Mouse (Mus musculus) heart, adult 2 months (tissue): Measurements from ENCODE around the gene Vmn1r44.
"Not testable (repeated sequence)": the region's sequence is repeated elsewhere in the genome, so short reads cannot be mapped to it uniquely, and the experiment has no call there.

ENCODE experiments used
- CTCF ChIP-seq: fragments of 200-600 bp; IDR thresholded peaks from 2 replicates; pipeline ENCODE4 v1.8.1; 2022; ENCODE audit warnings: antibody characterized with exemption, mild to moderate bottlenecking, moderate library complexity
- POLR2A ChIP-seq: fragments of 200-500 bp; IDR thresholded peaks from 2 replicates; pipeline ENCODE4 v1.6.1; 2011; ENCODE audit warnings: mild to moderate bottlenecking, low read depth, low read length, control low read depth; ENCODE audit not compliant: insufficient read depth

GRCm38 (mm10) chr6:89940498-89940897, 57.0 kb downstream of the Vmn1r44 start, which contains the start of gene Vmn1r45:
- TF ChIP-seq POLR2A, CTCF: not testable (repeated sequence)
